Mouse (Mus musculus) midbrain, embryonic 11.5 days (tissue): ENCODE results near the gene Syt3. TPM values are rescaled to one million over a fixed set of nuclear protein-coding genes. Genes with fewer than 3 reads are reported as not detected.

Experiments
- ATAC-seq: fragments of 200-750 bp; cut with Nextera tagmentation; 2 replicates; pipeline ENCODE4 v1.8.0; 2017; ENCODE audit warnings: moderate TSS enrichment, moderate library complexity; ENCODE audit not compliant: low FRiP score
- DNase-seq: peaks from one replicate; pipeline ENCODE4 v3.0.0; 2015; ENCODE audit warnings: low spot score; ENCODE audit errors: missing footprints
- H3K27ac ChIP-seq: fragments of 300-500 bp; sonication (generic); 2 replicates; pipeline ENCODE4 v1.5.1; 2014; ENCODE audit warnings: low read depth, low read length
- H3K27me3 ChIP-seq: fragments of 300-500 bp; sonication (generic); 2 replicates; pipeline ENCODE4 v1.6.1; 2014; ENCODE audit warnings: mild to moderate bottlenecking, low read length, moderate library complexity, mixed read lengths; ENCODE audit not compliant: control insufficient read depth, insufficient read depth
- H3K36me3 ChIP-seq: fragments of 300-500 bp; sonication (generic); 2 replicates; pipeline ENCODE4 v1.6.1; 2014; ENCODE audit warnings: mild to moderate bottlenecking, low read length, moderate library complexity, mixed read lengths; ENCODE audit not compliant: control insufficient read depth, insufficient read depth
- H3K4me1 ChIP-seq: fragments of 300-500 bp; sonication (generic); 2 replicates; pipeline ENCODE4 v1.6.1; 2014; ENCODE audit warnings: low read length; ENCODE audit not compliant: control insufficient read depth, insufficient read depth
- H3K4me2 ChIP-seq: fragments of 300-500 bp; sonication (generic); 2 replicates; pipeline ENCODE4 v1.6.1; 2014; ENCODE audit warnings: mild to moderate bottlenecking, moderate library complexity
- H3K4me3 ChIP-seq: fragments of 300-500 bp; sonication (generic); 2 replicates; pipeline ENCODE4 v1.5.1; 2014; ENCODE audit warnings: low read depth, low read length
- H3K9ac ChIP-seq: fragments of 300-500 bp; sonication (generic); 2 replicates; pipeline ENCODE4 v1.6.1; 2014; ENCODE audit warnings: low read length
- H3K9me3 ChIP-seq: fragments of 300-500 bp; sonication (generic); 2 replicates; pipeline ENCODE4 v1.6.1; 2016; ENCODE audit warnings: low read length; ENCODE audit not compliant: control insufficient read depth
- WGBS: fragments of 180-500 bp; shearing (Covaris S2); extraction: QIAGEN DNeasy Blood & Tissue Kit; methylation state at CpG from one replicate; pipeline ENCODE4 v1.1.7; 2014; 5-methylcytosine and 5-hydroxymethylcytosine counted together
- polyA plus RNA-seq: library from polyadenylated mRNA; unstranded; fragments of >200 nt; fragmentation: Nextera tagmentation; extraction: Ambion mirVana; gene quantifications from 2 replicates; pipeline ENCODE4 v1.2.1, GENCODE M21; 2014

Gene Syt3
- polyA plus RNA-seq, 1 experiment from 2014 or later, result 1.5 TPM

DNA sequence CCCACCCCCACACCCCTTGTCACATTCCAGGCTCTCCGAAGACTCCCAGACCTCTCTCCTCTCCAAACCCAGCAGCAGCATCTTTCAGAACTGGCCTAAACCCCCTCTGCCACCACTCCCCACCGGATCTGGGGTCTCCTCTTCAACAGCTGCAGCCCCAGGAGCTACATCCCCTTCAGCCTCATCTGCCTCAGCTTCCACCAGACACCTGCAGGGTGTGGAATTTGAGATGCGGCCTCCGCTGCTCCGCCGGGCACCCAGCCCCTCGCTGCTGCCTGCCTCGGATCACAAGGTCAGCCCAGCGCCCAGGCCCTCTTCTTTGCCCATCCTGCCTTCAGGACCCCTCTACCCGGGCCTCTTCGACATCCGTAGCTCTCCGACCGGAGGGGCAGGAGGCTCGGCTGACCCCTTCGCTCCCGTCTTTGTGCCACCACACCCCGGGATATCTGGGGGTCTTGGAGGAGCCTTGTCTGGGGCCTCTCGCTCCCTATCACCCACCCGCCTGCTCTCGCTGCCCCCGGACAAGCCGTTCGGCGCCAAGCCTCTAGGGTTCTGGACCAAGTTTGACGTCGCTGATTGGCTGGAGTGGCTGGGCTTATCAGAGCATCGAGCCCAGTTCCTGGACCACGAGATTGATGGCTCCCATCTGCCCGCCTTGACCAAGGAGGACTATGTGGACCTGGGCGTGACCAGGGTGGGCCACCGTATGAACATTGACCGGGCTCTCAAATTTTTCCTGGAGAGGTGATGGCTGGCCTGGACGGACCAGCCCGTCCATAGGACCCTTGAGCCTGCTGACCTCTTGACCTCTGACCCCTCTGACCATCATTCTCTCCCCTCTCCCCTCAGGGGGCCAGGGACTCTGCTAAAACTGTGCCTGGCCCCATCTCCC is 27.1 kb upstream of the Syt3 start:
- no peaks in the 10 kb centered on the region for H3K9me3 ChIP-seq
- H3K4me1 ChIP-seq, result peaks cover 43% of the 10 kb centered on the region
- WGBS, result 2% methylated on average over 35 of the region's 35 CpGs

DNA sequence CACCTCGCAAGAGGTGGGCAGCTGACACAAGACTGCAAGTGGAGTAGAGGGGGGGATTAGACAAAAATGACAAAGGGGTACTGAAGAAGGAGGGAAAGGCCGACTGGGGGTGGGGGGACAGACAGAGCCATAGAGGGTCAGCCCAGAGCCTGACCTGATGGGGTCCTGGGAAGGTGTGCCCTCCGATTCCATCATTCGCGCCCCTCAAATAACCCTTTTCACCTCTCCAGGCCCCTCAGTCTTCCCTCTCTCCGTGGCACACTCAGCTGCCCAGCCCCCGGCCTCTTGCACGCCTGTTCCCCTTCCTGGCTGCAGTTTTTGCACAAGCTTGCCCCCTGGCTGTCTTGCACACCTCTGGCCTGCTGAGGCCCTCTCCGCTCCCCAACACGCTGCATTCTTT is 26.4 kb upstream of the Syt3 start:
- Histone ChIP-seq H3K9ac (no peak overlapping the region), H3K4me3 (0 out of 2 replicates have a peak overlapping the region, but pooled peaks have one; percentile 7), H3K36me3 (no peaks in the 10 kb centered on the region), H3K27ac (no peak overlapping the region), H3K4me2 (peak overlapping the region; percentile 20), H3K9me3 (no peaks in the 10 kb centered on the region), H3K27me3 (peaks cover 58% of the 10 kb centered on the region), H3K4me1 (peaks cover 38% of the 10 kb centered on the region)
- DNase-seq, result peak; percentile 90
- WGBS, result 7% methylated on average over 10 of the region's 10 CpGs
- ATAC-seq, result no peak

More for the DNA sequence above, 27.1 kb upstream of the Syt3 start:
- H3K27ac ChIP-seq, result no peak overlapping the region
- H3K9ac ChIP-seq, result peak overlapping the region; percentile 32
- H3K27me3 ChIP-seq, result peaks cover 63% of the 10 kb centered on the region
- H3K4me2 ChIP-seq, result peak overlapping the region; percentile 20
- peak; percentile 91 for DNase-seq
- H3K36me3 ChIP-seq, result no peaks in the 10 kb centered on the region
- H3K4me3 ChIP-seq, result peak overlapping the region; percentile 11; the same call in 1 of the 2 replicates
- no peak for ATAC-seq

DNA sequence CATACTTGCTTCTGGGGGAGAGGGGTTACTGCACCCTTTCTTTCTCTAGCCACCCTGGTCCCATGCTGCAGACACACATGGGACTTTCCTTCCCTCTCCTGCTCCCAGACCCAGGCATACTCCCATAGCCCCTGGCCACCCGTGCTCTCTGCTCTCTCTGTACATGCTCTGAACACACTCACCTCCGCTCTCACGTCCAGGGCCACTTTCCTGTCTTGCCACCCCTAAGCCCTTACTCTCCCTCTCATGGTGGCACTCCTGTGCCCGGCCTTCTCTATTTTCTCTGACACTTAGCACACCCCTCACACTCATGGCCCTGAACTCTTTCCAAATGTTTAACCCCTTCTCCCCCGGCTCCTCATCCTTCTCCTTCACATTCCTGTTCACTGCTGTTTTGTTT is 25.9 kb upstream of the Syt3 start:
- peak overlapping the region; percentile 27; the same call in 1 of the 2 replicates for H3K9ac ChIP-seq
- H3K4me2 ChIP-seq, result peak overlapping the region; percentile 24; the same call in 1 of the 2 replicates
- peaks cover 33% of the 10 kb centered on the region for H3K4me1 ChIP-seq
- no peak for ATAC-seq
- H3K27me3 ChIP-seq, result peaks cover 53% of the 10 kb centered on the region
- no peak overlapping the region for H3K27ac ChIP-seq
- 12% methylated on average over 5 of the region's 5 CpGs for WGBS
- no peak overlapping the region for H3K4me3 ChIP-seq
- no peaks in the 10 kb centered on the region for H3K36me3 ChIP-seq
- peak; percentile 90 for DNase-seq
- H3K9me3 ChIP-seq, result no peaks in the 10 kb centered on the region

DNA sequence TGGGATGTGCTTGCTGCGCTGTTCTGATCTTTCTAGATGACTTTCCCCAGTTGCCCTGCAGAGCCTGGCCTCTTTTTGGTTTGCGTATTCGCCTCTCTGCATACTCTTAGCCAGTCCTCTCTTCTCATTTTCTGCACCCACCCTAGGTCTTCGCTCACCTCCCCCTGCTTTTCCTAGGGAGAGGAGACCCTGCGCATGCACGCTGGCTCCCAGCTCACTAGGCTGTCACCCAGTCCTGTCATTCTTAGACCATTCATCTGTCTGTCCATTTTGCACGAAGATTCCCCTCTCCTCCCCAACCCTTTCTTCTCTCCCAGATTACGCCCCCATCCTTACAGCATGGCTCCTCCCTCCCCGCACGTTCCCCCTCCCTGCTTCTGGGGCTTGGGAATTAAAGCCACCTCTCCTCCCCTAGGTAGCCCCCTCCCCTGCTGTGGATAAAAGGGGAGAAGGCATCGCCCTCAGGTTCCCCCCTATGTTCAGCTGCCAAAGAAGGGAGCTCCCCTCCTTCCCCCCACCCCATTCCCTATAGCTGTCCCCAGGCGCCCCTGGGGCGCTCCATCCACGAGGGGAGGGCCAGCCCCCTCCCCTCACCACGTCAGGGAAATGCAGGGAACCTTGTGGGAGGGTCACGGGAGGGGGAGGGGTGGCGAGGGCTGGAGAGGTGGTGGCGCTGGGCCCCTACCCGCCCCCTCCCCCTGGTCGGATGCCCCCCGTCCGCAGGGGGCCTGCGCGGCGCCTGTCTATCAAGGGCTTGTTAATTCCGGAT is 24.8 kb upstream of the Syt3 start:
- H3K9me3 ChIP-seq, result no peaks in the 10 kb centered on the region
- H3K4me1 ChIP-seq, result peaks cover 25% of the 10 kb centered on the region
- peak overlapping the region; percentile 65 for H3K9ac ChIP-seq
- ATAC-seq, result peak; percentile 42
- WGBS, result 3% methylated on average over 25 of the region's 26 CpGs
- no peaks in the 10 kb centered on the region for H3K36me3 ChIP-seq
- peak overlapping the region; percentile 93 for H3K4me2 ChIP-seq
- peak overlapping the region; percentile 66 for H3K27ac ChIP-seq
- peak overlapping the region; percentile 47 for H3K4me3 ChIP-seq
- peaks cover 43% of the 10 kb centered on the region for H3K27me3 ChIP-seq
- DNase-seq, result peak; percentile 91

DNA sequence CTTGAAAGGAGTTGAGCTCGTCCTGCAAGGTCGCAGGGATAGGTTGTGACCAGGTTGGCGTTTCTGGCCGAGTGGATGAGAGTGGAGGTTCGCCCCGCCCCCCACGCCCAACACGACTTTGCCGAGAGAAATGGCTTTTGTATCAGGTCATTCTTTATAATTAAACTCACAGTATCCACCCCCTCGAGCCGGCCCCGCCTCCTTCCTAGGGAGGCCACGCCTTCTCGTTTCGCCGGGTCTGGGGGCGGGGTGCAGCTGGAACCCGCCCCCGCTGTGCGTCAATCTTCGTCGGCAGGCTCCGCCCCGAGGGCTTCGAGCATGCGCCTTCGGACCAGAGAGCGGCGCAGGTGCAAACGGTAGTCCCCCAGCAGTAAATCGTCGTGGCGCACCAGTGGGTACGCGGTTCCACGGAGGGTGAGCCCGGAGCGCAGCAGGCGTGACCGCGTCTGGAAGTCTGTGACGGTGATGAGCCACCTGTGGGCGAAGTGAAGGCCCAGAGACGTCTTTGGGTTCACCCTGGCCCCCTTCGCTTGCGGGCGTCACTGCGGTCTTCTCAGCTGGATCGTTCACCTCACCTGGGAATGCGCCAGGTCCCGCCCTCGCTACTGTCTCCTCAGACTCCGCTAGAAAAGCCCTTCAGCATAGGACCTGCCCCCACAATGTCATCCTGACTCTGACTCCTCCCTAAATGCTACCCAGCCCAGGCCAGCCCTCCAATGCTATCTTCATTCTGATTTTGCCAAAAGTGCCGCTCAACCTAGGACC is 23.8 kb upstream of the Syt3 start:
- Histone ChIP-seq H3K4me1 (peaks cover 25% of the 10 kb centered on the region), H3K4me2 (peak overlapping the region; percentile 93), H3K36me3 (no peaks in the 10 kb centered on the region), H3K27me3 (peaks cover 33% of the 10 kb centered on the region), H3K4me3 (peak overlapping the region; percentile 47), H3K9me3 (no peaks in the 10 kb centered on the region), H3K27ac (peak overlapping the region; percentile 66), H3K9ac (peak overlapping the region; percentile 65)
- ATAC-seq (peak; percentile 75), DNase-seq (peak; percentile 99)
- under 1% methylated on average over 54 of the region's 54 CpGs for WGBS

DNA sequence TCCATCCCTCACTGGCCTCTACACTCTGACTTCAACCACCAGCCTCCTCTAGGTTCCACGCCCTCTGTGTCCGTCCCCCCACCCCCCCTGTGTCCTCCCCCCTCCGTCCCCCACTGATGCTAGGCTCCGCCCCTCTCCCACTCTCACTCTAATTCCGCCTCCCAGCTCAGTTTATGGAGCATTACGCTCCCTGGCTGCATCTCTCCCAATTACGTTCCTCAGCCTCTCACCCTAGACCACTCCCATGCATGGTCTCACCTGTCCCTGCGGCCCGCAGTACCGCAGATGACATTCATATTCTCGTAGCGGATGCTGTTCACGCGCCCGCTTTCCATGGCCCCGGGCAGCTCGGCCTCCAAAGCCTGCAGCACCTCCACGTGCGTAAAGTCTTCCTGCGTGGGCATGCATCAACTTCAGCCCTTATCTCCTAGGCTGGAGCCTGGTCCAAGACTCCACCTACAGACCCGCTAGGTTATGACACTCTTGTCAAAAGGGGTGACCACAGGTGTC is 23.1 kb upstream of the Syt3 start:
- peak overlapping the region; percentile 65 for H3K9ac ChIP-seq
- ATAC-seq (0 out of 2 replicates have a peak, but pooled peaks have one; percentile 1), DNase-seq (no peak)
- H3K4me1 ChIP-seq, result peaks cover 25% of the 10 kb centered on the region
- H3K4me3 ChIP-seq, result peak overlapping the region; percentile 47
- peak overlapping the region; percentile 93 for H3K4me2 ChIP-seq
- H3K36me3 ChIP-seq, result no peaks in the 10 kb centered on the region
- H3K27me3 ChIP-seq, result peaks cover 26% of the 10 kb centered on the region
- H3K27ac ChIP-seq, result no peak overlapping the region
- no peaks in the 10 kb centered on the region for H3K9me3 ChIP-seq
- WGBS, result 5% methylated on average over 21 of the region's 21 CpGs

DNA sequence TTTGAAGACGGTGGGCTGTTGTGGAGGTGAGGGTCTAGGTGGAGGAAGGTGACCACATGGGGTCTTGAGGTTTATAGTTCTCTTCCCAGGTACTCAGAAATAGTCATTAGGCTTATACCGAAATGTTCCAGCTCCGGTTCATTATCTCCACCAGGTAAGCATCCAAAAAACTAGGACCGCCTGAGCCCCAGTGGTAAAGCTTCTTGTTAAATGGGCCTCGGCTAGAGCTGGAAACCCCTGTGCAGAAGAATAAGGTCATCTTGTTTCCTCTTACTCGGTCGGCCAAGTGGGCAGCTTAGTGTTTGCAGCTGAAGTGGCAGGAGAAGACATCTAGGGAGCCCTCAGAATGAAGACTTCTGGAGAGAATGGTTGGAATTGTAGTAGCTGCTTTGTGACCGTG is 11.2 kb upstream of the Syt3 start:
- Histone ChIP-seq H3K9ac (no peak overlapping the region), H3K9me3 (no peaks in the 10 kb centered on the region), H3K4me2 (no peak overlapping the region), H3K36me3 (no peaks in the 10 kb centered on the region), H3K4me3 (no peak overlapping the region), H3K27ac (no peak overlapping the region), H3K27me3 (no peaks in the 10 kb centered on the region), H3K4me1 (peaks cover 11% of the 10 kb centered on the region)
- 86% methylated on average over 8 of the region's 8 CpGs for WGBS
- DNase-seq, result no peak
- no peak for ATAC-seq

DNA sequence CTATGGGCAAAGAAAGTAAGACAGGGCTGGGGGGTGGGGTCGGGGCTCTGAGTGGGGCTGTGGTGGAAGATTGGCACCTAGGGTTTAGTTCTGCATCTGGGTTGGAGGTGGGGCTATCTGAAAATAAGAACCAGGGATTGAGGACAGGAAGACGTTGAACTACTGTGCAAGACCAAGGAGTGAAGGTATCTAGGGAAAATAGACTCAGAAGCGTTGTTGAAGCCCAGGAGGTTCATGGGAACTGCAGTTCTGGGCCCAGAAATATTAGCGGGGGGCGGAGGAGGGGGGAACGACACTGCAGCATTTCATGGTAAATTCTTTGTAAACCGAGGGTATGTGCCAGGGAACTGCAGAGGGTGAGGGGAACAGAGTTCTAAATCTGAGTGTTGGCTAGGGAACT is 10.4 kb upstream of the Syt3 start:
- Histone ChIP-seq H3K4me1 (peaks cover 11% of the 10 kb centered on the region), H3K36me3 (no peaks in the 10 kb centered on the region), H3K27me3 (no peaks in the 10 kb centered on the region), H3K4me3 (peak overlapping the region; percentile 55), H3K27ac (no peak overlapping the region), H3K9me3 (no peaks in the 10 kb centered on the region), H3K4me2 (peak overlapping the region; percentile 84), H3K9ac (peak overlapping the region; percentile 44; the same call in 1 of the 2 replicates)
- 14% methylated on average over 7 of the region's 7 CpGs for WGBS
- DNase-seq (peak; percentile 90), ATAC-seq (no peak)
